Mouse (Mus musculus) cortical plate, adult 2 months (tissue): ENCODE measurements around the gene Hist2h2aa1. TPM values are rescaled to one million over a fixed set of nuclear protein-coding genes. Genes with fewer than 3 reads are reported as not detected.
A peak's percentile ranks its signal among the peaks of the same experiment; 100 is the strongest.
"Not testable (repeated sequence)": the region's sequence is repeated elsewhere in the genome, so short reads cannot be mapped to it uniquely, and the experiment has no call there.

Experiments
- H3K27ac ChIP-seq: fragments of 200-500 bp; 2 replicates; pipeline ENCODE4 v1.5.1; 2012; ENCODE audit warnings: low read length, control low read depth, inconsistent platforms; ENCODE audit not compliant: insufficient read depth
- H3K4me1 ChIP-seq: fragments of 200-500 bp; 2 replicates; pipeline ENCODE4 v1.6.1; 2011; ENCODE audit warnings: low read length; ENCODE audit not compliant: control insufficient read depth, insufficient read depth
- H3K4me3 ChIP-seq: fragments of 200-500 bp; 2 replicates; pipeline ENCODE4 v1.5.1; 2011; ENCODE audit warnings: mild to moderate bottlenecking, low read length, control low read depth; ENCODE audit not compliant: insufficient read depth
- CTCF ChIP-seq: fragments of 200-500 bp; IDR thresholded peaks from 2 replicates; pipeline ENCODE4 v1.5.1; 2011; ENCODE audit warnings: mild to moderate bottlenecking, control low read depth, low read length; ENCODE audit not compliant: insufficient read depth; ENCODE audit errors: extremely low read depth
- POLR2A ChIP-seq: fragments of 200-500 bp; IDR thresholded peaks from 2 replicates; pipeline ENCODE4 v1.6.1; 2011; ENCODE audit warnings: mild to moderate bottlenecking, low read length, control low read depth; ENCODE audit not compliant: insufficient read depth; ENCODE audit errors: extremely low read depth
- polyA plus RNA-seq: library from polyadenylated mRNA; depleted of rRNA; stranded (reverse); fragments of >200 nt; gene quantifications from 2 replicates; pipeline ENCODE4 v1.2.3, GENCODE M21; 2012

Gene Hist2h2aa1
- polyA plus RNA-seq, 1 experiment: 156 TPM

DNA sequence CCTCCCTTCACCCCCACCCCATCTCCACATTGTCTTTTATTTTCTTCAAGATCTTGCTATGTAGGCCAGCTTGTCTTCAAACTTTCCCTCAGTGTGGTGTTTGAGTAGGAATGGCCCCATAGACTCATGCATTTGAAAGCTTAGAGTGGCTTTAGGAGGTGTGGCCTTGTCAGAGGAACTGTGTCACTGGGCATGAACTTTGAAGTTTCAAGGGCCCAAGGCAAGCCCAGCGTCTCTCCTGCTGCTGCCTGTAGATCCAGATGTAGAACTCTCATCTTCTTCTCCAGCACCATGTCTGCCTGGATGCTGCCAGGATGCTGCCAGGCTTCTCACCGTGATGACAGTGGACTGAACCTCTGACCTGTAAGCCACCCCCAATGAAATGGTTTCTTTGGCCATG, 16.5 kb upstream of the Hist2h2aa1 start:
- Histone ChIP-seq H3K4me3 (no peak overlapping the region), H3K4me1 (no peaks in the 10 kb centered on the region), H3K27ac (no peak overlapping the region)
- TF ChIP-seq CTCF (no peak), POLR2A (no peak)

DNA sequence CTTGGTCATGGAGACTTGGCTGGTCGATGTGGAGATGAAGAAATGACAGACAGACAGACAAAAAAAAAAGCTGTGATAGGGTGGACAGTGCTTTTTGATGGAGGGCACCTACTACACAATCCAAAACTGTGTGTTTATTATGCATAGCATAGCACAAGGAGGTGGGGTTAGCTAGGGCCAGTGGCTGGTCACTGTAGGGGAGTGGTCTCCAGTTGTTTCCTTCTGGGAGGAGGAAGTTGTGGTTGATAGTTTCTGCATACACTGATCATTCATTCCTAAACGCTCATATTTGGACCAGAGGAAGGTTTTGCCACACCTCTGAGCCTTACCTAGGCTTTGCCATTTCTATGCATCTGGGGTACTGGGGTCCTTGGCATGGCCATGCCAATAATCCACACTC, 14.9 kb upstream of the Hist2h2aa1 start:
- TF ChIP-seq POLR2A: no peak
- TF ChIP-seq CTCF: no peak
- Histone ChIP-seq H3K4me1 (no peaks in the 10 kb centered on the region), H3K27ac (no peak overlapping the region), H3K4me3 (no peak overlapping the region)

- no peak overlapping the region for H3K27ac ChIP-seq
Observed at GRCm38 (mm10) chr3:96230910-96231757, 14.2 kb upstream of the Hist2h2aa1 start.

GRCm38 (mm10) chr3:96231758-96232120, 13.6 kb upstream of the Hist2h2aa1 start:
- no peak overlapping the region for H3K27ac ChIP-seq
- no peak overlapping the region for H3K4me3 ChIP-seq
- H3K4me1 ChIP-seq: no peaks in the 10 kb centered on the region
- TF ChIP-seq CTCF (no peak), POLR2A (no peak)

More at GRCm38 (mm10) chr3:96230910-96231757, 14.2 kb upstream of the Hist2h2aa1 start:
- TF ChIP-seq CTCF: no peak
- TF ChIP-seq POLR2A: no peak
- no peak overlapping the region for H3K4me3 ChIP-seq
- no peaks in the 10 kb centered on the region for H3K4me1 ChIP-seq

DNA sequence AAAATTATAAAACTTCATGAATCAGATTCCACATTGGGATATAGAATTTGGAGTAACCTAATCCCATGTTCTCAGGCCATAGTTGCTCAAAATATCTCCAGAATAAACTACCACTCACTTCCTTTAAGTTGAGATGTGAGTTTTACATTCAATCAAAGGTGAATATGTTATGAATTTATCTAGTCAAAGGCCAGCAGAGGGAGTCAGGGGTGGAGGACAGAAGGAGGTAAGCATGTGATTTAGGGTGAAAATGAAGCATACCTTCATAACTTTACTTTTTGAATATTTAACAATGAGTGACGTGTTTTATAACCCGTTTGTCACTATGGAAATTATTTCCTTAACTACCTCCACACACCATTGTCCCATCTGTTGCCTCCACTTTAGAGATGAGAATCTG, 10.4 kb upstream of the Hist2h2aa1 start:
- peaks cover 2% of the 10 kb centered on the region; the same call in 1 of the 2 replicates for H3K4me1 ChIP-seq
- no peak overlapping the region for H3K27ac ChIP-seq
- H3K4me3 ChIP-seq: no peak overlapping the region
- TF ChIP-seq POLR2A (no peak), CTCF (no peak)

GRCm38 (mm10) chr3:96235836-96236235, 9.5 kb upstream of the Hist2h2aa1 start:
- Histone ChIP-seq H3K4me3 (no peak overlapping the region), H3K27ac (no peak overlapping the region), H3K4me1 (peaks cover 3% of the 10 kb centered on the region; the same call in 1 of the 2 replicates)
- TF ChIP-seq POLR2A (no peak), CTCF (no peak)

GRCm38 (mm10) chr3:96236834-96237334, 8.4 kb upstream of the Hist2h2aa1 start:
- no peak overlapping the region for H3K4me3 ChIP-seq
- TF ChIP-seq POLR2A (no peak), CTCF (no peak)
- H3K27ac ChIP-seq: no peak overlapping the region
- peaks cover 4% of the 10 kb centered on the region; the same call in 1 of the 2 replicates for H3K4me1 ChIP-seq

DNA sequence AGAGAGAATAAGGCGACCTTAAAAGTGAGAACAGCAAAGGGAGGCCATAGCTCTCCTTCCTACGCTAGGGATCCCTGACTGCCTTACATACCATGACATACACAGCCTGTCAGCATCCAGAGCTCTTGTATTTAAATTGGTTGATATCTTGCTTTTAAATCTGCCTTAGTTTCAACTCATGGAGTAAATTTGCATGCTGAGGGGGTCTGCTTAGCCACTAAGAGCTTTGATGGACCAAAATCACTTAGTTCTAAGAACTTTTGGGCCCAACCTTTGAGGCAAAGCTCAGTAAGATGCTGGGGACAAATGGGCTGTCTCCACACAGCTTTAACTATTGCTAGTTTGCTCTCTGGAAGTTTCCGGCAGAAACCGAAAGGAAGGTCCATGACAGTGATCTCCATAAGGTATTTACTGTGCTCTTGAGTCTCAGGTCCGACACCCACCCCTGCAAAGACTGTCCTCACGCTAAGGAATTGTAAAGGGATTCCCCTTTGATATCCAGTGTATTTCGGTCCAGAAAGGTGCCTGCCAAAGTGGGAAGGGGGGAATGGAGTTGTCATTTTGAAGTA, 7.9 kb upstream of the Hist2h2aa1 start:
- H3K4me1 ChIP-seq: peaks cover 4% of the 10 kb centered on the region; the same call in 1 of the 2 replicates
- no peak overlapping the region for H3K27ac ChIP-seq
- H3K4me3 ChIP-seq: no peak overlapping the region
- no peak for TF ChIP-seq POLR2A
- TF ChIP-seq CTCF: no peak

GRCm38 (mm10) chr3:96237904-96238511, 7.3 kb upstream of the Hist2h2aa1 start:
- peaks cover 4% of the 10 kb centered on the region; the same call in 1 of the 2 replicates for H3K4me1 ChIP-seq
- H3K4me3 ChIP-seq: no peak overlapping the region
- TF ChIP-seq CTCF (no peak), POLR2A (no peak)
- no peak overlapping the region for H3K27ac ChIP-seq

GRCm38 (mm10) chr3:96238954-96239793, 6.1 kb upstream of the Hist2h2aa1 start, which contains the start of gene Hist2h3c2:
Hist2h3c2 (minus strand) TSS chr3:96239127.
- Histone ChIP-seq H3K4me3 (peak within 1 kb of the TSS; percentile 69), H3K27ac (peak within 1 kb of the TSS; percentile 77; the same call in 1 of the 2 replicates)
- not testable (repeated sequence) for H3K4me1 ChIP-seq
